Mouse (Mus musculus) spleen, adult 2 months (tissue): ENCODE results near the gene Ap3b1.

Experiments used
- CTCF ChIP-seq: fragments of 200-500 bp; IDR thresholded peaks from 2 replicates; pipeline ENCODE4 v1.5.1; 2011; ENCODE audit warnings: mild to moderate bottlenecking, inconsistent platforms; ENCODE audit not compliant: insufficient read depth, insufficient read length, insufficient replicate concordance; ENCODE audit errors: extremely low read depth
- POLR2A ChIP-seq: fragments of 200-500 bp; IDR thresholded peaks from 2 replicates; pipeline ENCODE4 v1.6.1; 2011; ENCODE audit warnings: low read depth, low read length, inconsistent platforms

DNA sequence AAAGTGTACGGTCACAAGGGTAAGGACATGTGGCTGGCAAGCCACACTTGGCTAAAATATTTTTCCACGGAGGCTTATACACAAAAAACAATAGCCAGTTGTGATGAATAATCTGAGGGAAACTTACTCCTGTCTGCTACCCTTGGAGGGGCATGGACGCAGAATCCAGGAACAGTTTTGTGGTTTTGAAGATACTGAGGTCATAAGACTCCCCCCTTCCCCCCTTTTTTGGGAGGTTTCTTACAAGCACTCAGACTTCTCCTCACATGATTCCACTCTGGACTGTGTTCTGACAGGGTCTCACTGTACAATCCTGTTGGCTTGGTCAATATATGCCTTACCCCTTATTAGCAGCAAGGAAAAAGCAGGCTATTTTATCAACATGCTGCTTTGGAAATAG lies 29.8 kb downstream of the Ap3b1 start:
- TF ChIP-seq CTCF = no peak
- no peak for TF ChIP-seq POLR2A
